Mouse (Mus musculus): Measurements from ENCODE around the gene Hmgn1. TPM values are rescaled to one million over a fixed set of nuclear protein-coding genes. Genes with fewer than 3 reads are reported as not detected.
A peak's percentile ranks its signal among the peaks of the same experiment; 100 is the strongest.
"Not testable (repeated sequence)": the region's sequence is repeated elsewhere in the genome, so short reads cannot be mapped to it uniquely, and the experiment has no call there.

The Hmgn1 gene
- polyA plus RNA-seq, 1 experiment: 102 TPM

DNA sequence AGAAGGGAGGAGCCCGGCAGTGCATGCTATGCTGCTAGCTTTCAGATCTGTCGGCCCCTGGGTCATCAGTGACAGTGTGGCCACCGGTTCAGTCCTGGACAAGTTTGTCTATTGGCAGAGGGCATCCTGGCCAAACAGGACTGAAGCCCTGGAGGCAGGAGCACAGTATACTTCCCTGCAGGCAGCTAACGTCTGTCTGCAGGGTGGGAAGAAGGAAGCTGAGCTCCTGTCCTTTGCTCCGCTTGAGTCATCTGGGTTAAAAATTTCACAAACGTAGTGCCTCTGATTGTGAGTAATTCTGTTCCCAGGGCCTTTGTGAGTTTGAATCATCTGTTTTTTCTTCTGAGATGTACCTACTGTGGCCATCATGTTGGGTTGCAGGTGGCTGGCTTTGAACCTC lies 21.3 kb upstream of the Hmgn1 start:
- H3K4me3 ChIP-seq (replicated peaks; ENCODE audit: control insufficient read depth, low read depth, low read length): no peak overlapping the region
- no peaks in the 10 kb centered on the region for H3K4me1 ChIP-seq (ENCODE audit: control insufficient read depth, insufficient read depth, low read length)
- WGBS: 61% methylated on average over 6 of the region's 6 CpGs
- TF ChIP-seq POLR2A (IDR thresholded peaks at IDR 0.05; ENCODE audit: borderline replicate concordance, control insufficient read depth, low read depth, low read length) (no peak), CTCF (IDR thresholded peaks at IDR 0.05; ENCODE audit: control insufficient read depth, insufficient read depth, low read length) (no peak)
- no peak overlapping the region for H3K27ac ChIP-seq (ENCODE audit: control insufficient read depth, insufficient read depth, low read depth, low read length, poor library complexity)

- H3K4me1 ChIP-seq (ENCODE audit: control insufficient read depth, insufficient read depth, low read length): no peaks in the 10 kb centered on the region
- H3K27ac ChIP-seq (ENCODE audit: control insufficient read depth, insufficient read depth, low read depth, low read length, poor library complexity): no peak overlapping the region
- H3K4me3 ChIP-seq (replicated peaks; ENCODE audit: control insufficient read depth, low read depth, low read length): peak overlapping the region; percentile 78
- 2% methylated on average over 5 of the region's 5 CpGs for WGBS
- no peak for TF ChIP-seq POLR2A (IDR thresholded peaks at IDR 0.05; ENCODE audit: borderline replicate concordance, control insufficient read depth, low read depth, low read length)
- no peak for TF ChIP-seq CTCF (IDR thresholded peaks at IDR 0.05; ENCODE audit: control insufficient read depth, insufficient read depth, low read length)
These were observed 18.3 kb upstream of the Hmgn1 start for GRCm38 (mm10) chr16:96145814-96146213.

DNA sequence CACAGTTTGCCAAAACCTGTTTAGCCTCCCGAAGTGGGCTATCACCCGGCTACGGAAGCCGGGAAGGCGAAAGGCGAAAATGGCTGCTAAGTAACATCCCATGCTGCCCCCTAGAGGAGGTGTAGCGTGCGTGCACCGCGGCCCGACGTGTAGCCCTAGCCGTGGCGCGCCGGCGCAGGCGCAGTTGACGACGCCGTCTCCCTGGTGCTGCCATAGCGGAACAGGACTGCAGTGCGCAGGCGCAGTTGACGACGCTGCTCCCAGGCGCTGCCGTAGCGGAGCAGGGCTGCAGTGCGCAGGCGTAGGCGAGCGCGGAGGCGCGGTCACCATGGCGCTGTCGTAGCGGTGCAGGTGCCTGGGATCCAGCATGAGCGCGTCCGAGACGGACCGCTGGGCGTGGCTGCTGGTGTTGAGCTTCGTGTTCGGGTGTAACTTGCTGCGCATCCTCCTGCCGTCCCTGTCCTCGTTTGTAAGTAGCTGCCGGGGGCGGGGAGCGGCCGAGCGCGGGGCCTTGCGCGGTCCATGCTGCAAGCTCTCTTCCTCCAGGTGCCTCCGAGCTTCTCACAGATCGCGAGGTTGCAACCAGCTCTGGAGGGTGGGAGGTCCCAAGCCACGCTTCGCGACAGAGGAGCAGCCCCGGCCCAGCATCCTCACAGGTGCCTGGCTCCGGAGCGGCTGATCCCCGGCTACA lies 17.7 kb upstream of the Hmgn1 start, which contains the start of gene Wrb:
Wrb (plus strand) TSS at position 298 of the 691 bp plus-strand sequence.
- WGBS: under 1% methylated on average over 68 of the region's 68 CpGs
- Histone ChIP-seq H3K27ac (ENCODE audit: control insufficient read depth, insufficient read depth, low read depth, low read length, poor library complexity) (no peak within 1 kb of the TSS), H3K4me1 (ENCODE audit: control insufficient read depth, insufficient read depth, low read length) (no peaks in the 10 kb centered on the region), H3K4me3 (replicated peaks; ENCODE audit: control insufficient read depth, low read depth, low read length) (peak within 1 kb of the TSS; percentile 78)
- peak; percentile 60; the same call in 1 of the 2 replicates for TF ChIP-seq POLR2A (IDR thresholded peaks at IDR 0.05; ENCODE audit: borderline replicate concordance, control insufficient read depth, low read depth, low read length)
- TF ChIP-seq CTCF (IDR thresholded peaks at IDR 0.05; ENCODE audit: control insufficient read depth, insufficient read depth, low read length): peak; percentile 94

DNA sequence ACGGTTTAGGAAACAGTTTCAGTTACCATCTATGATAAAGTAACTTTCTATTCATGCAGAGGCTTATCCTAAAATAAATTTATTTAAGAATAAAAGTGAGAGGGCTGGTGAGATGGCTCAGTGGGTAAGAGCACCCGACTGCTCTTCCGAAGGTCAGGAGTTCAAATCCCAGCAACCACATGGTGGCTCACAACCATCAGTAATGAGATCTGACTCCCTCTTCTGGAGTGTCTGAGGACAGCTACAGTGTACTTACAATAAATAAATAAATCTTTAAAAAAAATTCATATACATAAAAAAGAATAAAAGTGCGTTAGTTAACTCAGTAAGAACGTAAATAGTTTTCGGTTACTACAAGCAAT lies 17.2 kb upstream of the Hmgn1 start:
- H3K4me1 ChIP-seq (ENCODE audit: control insufficient read depth, insufficient read depth, low read length); H3K4me3 ChIP-seq (replicated peaks; ENCODE audit: control insufficient read depth, low read depth, low read length); H3K27ac ChIP-seq (ENCODE audit: control insufficient read depth, insufficient read depth, low read depth, low read length, poor library complexity): not testable (repeated sequence)
- WGBS: 24% methylated on average over 6 of the region's 6 CpGs

DNA sequence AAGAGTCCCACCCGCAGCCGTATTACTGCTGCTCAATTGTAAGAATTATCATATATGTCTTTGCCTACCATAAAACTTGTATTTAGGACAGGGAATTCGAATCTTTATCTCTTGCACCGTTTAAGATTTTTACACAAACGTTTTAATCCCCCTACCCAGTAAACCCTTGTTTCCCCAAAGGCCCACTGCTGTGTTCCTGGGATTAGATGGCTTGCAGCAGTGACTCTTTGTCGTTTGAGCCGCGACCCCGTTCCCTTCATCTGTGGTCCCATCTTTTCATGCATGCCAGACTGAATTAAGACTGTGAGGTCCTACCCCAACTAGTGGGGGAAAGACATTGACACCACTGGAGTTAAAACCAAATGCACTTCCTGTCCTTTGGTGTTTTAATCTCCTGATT lies 937 bp upstream of the Hmgn1 start:
- no peak overlapping the region for H3K4me3 ChIP-seq (replicated peaks; ENCODE audit: control insufficient read depth, low read depth, low read length)
- H3K27ac ChIP-seq (ENCODE audit: control insufficient read depth, insufficient read depth, low read depth, low read length, poor library complexity): no peak overlapping the region
- 6% methylated on average over 9 of the region's 9 CpGs for WGBS
- no peak for TF ChIP-seq POLR2A (IDR thresholded peaks at IDR 0.05; ENCODE audit: borderline replicate concordance, control insufficient read depth, low read depth, low read length)
- TF ChIP-seq CTCF (IDR thresholded peaks at IDR 0.05; ENCODE audit: control insufficient read depth, insufficient read depth, low read length): no peak
- no peaks in the 10 kb centered on the region; the same call in 1 of the 2 replicates for H3K4me1 ChIP-seq (ENCODE audit: control insufficient read depth, insufficient read depth, low read length)

DNA sequence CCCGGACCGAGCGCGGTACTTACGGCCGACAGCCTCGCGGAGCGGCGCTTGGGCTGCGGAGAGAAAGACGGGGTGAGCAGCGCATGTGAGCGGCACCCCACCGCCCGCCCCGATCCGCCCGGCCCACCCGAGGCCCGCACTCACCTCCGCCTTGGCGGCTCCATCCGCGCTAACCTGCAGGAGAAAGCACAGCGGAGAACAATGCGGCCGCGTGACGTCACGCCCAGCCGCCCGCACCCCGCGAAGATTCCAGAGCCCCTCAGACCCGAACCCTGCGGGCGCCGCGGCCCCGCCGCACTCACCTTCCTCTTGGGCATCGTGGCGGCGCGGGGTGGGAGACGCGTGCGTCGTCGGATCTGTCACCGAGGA lies 257 bp downstream of the Hmgn1 start:
- Histone ChIP-seq H3K4me3 (replicated peaks; ENCODE audit: control insufficient read depth, low read depth, low read length) (peak overlapping the region; percentile 71), H3K27ac (ENCODE audit: control insufficient read depth, insufficient read depth, low read depth, low read length, poor library complexity) (peak overlapping the region; percentile 75), H3K4me1 (ENCODE audit: control insufficient read depth, insufficient read depth, low read length) (no peaks in the 10 kb centered on the region; the same call in 1 of the 2 replicates)
- TF ChIP-seq POLR2A (IDR thresholded peaks at IDR 0.05; ENCODE audit: borderline replicate concordance, control insufficient read depth, low read depth, low read length): no peak
- TF ChIP-seq CTCF (IDR thresholded peaks at IDR 0.05; ENCODE audit: control insufficient read depth, insufficient read depth, low read length): no peak
- WGBS: 1% methylated on average over 50 of the region's 52 CpGs

DNA sequence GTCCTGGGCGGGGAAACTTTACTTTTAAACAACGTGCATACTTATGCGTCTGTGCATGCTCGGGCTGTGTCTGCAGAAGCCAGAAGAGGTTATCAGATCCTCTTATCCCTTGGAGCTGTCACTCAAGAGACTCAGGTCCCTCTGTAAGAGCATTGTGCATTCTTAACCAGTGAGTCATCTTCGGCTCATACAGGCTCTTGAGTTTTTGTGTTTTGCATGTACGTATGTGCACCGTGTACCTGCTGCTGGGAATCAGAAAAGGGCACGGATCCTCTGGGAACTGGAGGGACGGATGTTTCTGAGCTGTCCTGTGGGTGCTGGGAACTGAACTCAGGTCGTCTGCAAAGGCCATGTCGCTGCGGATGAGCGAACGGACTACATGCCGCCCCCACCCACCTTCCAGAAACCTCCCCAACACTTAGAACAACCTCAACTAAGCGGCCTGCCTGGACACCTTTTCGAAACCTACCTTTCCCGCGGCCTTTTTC lies 801 bp downstream of the Hmgn1 start:
- TF ChIP-seq CTCF (IDR thresholded peaks at IDR 0.05; ENCODE audit: control insufficient read depth, insufficient read depth, low read length): no peak
- no peak for TF ChIP-seq POLR2A (IDR thresholded peaks at IDR 0.05; ENCODE audit: borderline replicate concordance, control insufficient read depth, low read depth, low read length)
- Histone ChIP-seq H3K27ac (ENCODE audit: control insufficient read depth, insufficient read depth, low read depth, low read length, poor library complexity) (no peak overlapping the region; the same call in 1 of the 2 replicates), H3K4me1 (ENCODE audit: control insufficient read depth, insufficient read depth, low read length) (no peaks in the 10 kb centered on the region; the same call in 1 of the 2 replicates), H3K4me3 (replicated peaks; ENCODE audit: control insufficient read depth, low read depth, low read length) (peak overlapping the region; percentile 71)
- WGBS: 12% methylated on average over 19 of the region's 19 CpGs

DNA sequence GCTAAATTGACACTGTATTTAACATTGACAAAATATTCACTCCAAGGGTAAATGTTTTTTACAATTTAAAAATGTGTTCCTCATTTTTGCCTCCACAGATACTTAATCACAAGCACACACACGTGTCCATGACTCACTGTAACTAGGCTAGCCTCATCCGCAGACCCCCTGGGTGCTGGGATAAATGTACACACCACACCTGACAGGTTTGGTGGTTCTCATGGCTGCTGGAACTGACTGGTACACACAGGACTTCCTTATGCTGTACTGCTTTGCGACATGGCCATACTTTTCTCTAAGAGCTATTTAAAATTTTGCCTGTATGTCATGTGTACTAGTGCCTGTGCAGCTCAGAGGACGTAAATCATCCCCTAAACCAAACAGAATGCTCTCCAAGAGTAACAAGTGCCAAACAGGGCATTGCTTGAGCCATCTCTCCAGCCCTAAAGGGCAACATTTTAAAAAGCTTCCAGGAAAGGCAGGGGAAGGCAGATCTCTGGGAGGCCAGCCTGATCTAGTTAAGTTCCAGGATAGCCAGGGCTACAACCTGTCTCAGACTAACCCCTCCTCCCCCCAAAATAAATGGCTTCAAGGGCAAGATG lies 7.4 kb downstream of the Hmgn1 start:
- WGBS: 56% methylated on average over 4 of the region's 4 CpGs

More for the DNA sequence above, 7.4 kb downstream of the Hmgn1 start:
- Histone ChIP-seq H3K4me1 (ENCODE audit: control insufficient read depth, insufficient read depth, low read length) (no peaks in the 10 kb centered on the region), H3K4me3 (replicated peaks; ENCODE audit: control insufficient read depth, low read depth, low read length) (no peak overlapping the region), H3K27ac (ENCODE audit: control insufficient read depth, insufficient read depth, low read depth, low read length, poor library complexity) (no peak overlapping the region)
- no peak for TF ChIP-seq POLR2A (IDR thresholded peaks at IDR 0.05; ENCODE audit: borderline replicate concordance, control insufficient read depth, low read depth, low read length)
- no peak for TF ChIP-seq CTCF (IDR thresholded peaks at IDR 0.05; ENCODE audit: control insufficient read depth, insufficient read depth, low read length)

Data from bone marrow, adult 2 months (tissue).